Mouse (Mus musculus): Measurements from ENCODE around the gene Enpp3. TPM values are rescaled to one million over a fixed set of nuclear protein-coding genes. Genes with fewer than 3 reads are reported as not detected.
A peak's percentile ranks its signal among the peaks of the same experiment; 100 is the strongest.

Enpp3 gene
- polyA plus RNA-seq, 1 experiment from 2014 or later, result 4.2 TPM

- DNase-seq (no peak), ATAC-seq (ENCODE audit: insufficient read depth) (peak; percentile 38; the same call in 1 of the 2 replicates)
- Histone ChIP-seq H3K27me3 (ENCODE audit: insufficient read depth, low read length) (no peaks in the 10 kb centered on the region), H3K9ac (no peak overlapping the region), H3K9me3 (ENCODE audit: low read depth, low read length) (no peaks in the 10 kb centered on the region), H3K36me3 (ENCODE audit: insufficient read depth) (no peaks in the 10 kb centered on the region), H3K4me1 (ENCODE audit: insufficient read depth) (no peaks in the 10 kb centered on the region), H3K27ac (ENCODE audit: low read depth) (peak overlapping the region; percentile 32; the same call in 1 of the 2 replicates), H3K4me3 (ENCODE audit: low read depth, low read length) (no peak overlapping the region), H3K4me2 (peak overlapping the region; percentile 24)
- TF ChIP-seq CTCF (IDR thresholded peaks at IDR 0.05; ENCODE audit: low read depth), result no peak
- 29% methylated on average over 1 of the region's 1 CpGs for WGBS
Measured at GRCm38 (mm10) chr10:24823265-24823664, 19.4 kb downstream of the Enpp3 start.

DNA sequence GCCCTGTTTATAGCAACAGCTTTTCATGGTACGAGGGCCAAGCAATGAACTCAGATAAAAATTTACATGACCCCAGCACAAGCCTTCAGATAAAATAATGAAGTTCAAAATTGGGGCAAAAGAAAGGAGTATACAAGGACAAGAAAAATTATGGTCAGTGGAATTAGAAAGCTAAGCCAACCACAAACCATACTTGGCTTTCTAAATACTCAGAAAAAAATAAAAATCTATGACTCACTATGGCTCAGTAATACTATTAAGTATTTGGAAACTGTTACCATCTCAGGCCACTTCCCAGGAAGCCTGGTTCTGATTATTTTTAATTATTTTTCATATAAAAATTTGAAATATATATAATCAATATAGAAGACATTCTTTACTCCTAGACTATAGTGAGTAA, 19.8 kb downstream of the Enpp3 start:
- Histone ChIP-seq H3K4me2 (no peak overlapping the region), H3K27ac (ENCODE audit: low read depth) (no peak overlapping the region), H3K9me3 (ENCODE audit: low read depth, low read length) (no peaks in the 10 kb centered on the region), H3K4me3 (ENCODE audit: low read depth, low read length) (no peak overlapping the region), H3K9ac (no peak overlapping the region), H3K4me1 (ENCODE audit: insufficient read depth) (no peaks in the 10 kb centered on the region), H3K27me3 (ENCODE audit: insufficient read depth, low read length) (no peaks in the 10 kb centered on the region), H3K36me3 (ENCODE audit: insufficient read depth) (no peaks in the 10 kb centered on the region)
- TF ChIP-seq CTCF (IDR thresholded peaks at IDR 0.05; ENCODE audit: low read depth), result no peak
- ATAC-seq (ENCODE audit: insufficient read depth) (no peak), DNase-seq (no peak)
- WGBS, result 49% methylated on average over 1 of the region's 1 CpGs

DNA sequence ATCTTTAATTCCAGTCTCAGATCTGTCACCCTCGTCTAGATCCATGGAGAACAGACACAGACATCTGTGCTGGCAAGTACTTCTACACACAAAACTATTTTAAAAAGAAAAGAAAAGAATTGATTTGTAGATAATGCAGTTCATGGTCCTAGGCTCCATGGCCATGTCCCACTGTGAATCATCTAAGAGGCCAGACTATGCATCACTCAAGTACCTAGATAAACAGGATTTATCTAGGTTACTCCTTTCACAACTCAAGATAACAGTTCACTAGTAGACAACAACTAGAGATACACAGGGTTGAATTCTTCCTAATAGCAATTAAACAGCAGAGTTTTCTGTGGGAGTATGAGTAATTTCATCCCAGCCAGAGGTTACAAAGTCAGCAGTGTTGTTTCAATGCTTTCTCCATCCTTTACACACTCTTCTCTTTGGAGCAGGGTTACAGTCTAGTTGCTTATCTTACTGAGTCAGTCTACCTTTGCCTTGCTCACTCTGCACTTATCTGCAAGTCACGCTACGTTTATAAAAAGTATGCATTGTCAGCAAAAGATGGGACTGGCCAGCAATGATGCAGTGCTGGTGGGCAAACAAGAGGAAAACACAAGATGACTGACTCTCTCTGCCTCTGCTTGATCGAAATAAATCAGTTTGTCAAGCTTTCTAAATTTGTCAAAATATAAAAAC, 20.5 kb downstream of the Enpp3 start:
- 55% methylated on average over 4 of the region's 4 CpGs for WGBS

DNA sequence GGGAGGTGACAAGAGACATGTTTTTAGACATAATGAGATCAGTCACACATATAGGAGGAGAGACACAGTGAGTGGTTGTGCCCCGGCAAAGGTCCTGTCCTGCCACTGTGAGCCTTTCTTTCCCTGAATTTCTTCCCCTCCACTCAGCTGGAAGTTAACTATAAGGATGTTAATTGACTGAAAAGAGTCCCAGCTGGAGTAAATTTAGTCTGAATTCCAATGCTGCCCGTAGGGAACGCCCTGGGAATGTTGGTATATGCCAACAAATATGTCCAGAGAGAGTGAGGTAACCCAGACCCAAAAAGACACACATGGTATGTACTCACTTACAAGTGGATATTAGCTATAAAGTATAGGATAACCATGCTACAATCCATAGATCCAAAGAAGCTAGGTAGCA, 23.1 kb downstream of the Enpp3 start:
- Histone ChIP-seq H3K27me3 (ENCODE audit: insufficient read depth, low read length) (no peaks in the 10 kb centered on the region), H3K9me3 (ENCODE audit: low read depth, low read length) (no peaks in the 10 kb centered on the region), H3K4me3 (ENCODE audit: low read depth, low read length) (no peak overlapping the region), H3K4me1 (ENCODE audit: insufficient read depth) (no peaks in the 10 kb centered on the region), H3K36me3 (ENCODE audit: insufficient read depth) (no peaks in the 10 kb centered on the region), H3K9ac (no peak overlapping the region), H3K4me2 (no peak overlapping the region), H3K27ac (ENCODE audit: low read depth) (no peak overlapping the region)
- DNase-seq (no peak), ATAC-seq (ENCODE audit: insufficient read depth) (no peak)
- 77% methylated on average over 3 of the region's 3 CpGs for WGBS
- no peak for TF ChIP-seq CTCF (IDR thresholded peaks at IDR 0.05; ENCODE audit: low read depth)

More for the DNA sequence above, 20.5 kb downstream of the Enpp3 start:
- ATAC-seq (ENCODE audit: insufficient read depth) (no peak), DNase-seq (no peak)
- H3K27ac ChIP-seq (ENCODE audit: low read depth), result no peak overlapping the region; the same call in 1 of the 2 replicates
- H3K36me3 ChIP-seq (ENCODE audit: insufficient read depth), result no peaks in the 10 kb centered on the region
- no peaks in the 10 kb centered on the region for H3K9me3 ChIP-seq (ENCODE audit: low read depth, low read length)
- H3K4me3 ChIP-seq (ENCODE audit: low read depth, low read length), result no peak overlapping the region
- no peaks in the 10 kb centered on the region for H3K27me3 ChIP-seq (ENCODE audit: insufficient read depth, low read length)
- no peak for TF ChIP-seq CTCF (IDR thresholded peaks at IDR 0.05; ENCODE audit: low read depth)
- no peak overlapping the region for H3K9ac ChIP-seq
- no peak overlapping the region for H3K4me2 ChIP-seq
- H3K4me1 ChIP-seq (ENCODE audit: insufficient read depth), result no peaks in the 10 kb centered on the region

DNA sequence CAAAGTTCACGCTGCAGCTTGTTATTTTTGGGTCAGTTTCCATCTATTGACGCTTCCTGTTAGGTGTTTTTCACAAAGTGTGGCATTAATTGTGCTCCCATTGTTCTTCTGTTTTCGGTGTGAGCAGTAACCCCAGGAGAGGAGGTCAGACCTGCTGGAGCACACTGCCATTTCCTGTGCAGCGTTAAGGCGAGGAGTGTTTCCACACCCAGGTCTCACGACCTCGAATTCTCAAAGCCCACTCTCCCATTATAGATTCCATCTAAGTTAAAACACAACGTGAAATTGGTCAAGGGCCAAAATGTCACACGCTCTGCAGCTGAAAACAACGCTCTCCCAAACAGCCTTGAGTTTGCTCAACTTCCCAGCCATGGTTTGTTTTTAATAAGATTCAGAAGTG, 32.0 kb downstream of the Enpp3 start:
- Histone ChIP-seq H3K36me3 (ENCODE audit: insufficient read depth) (no peaks in the 10 kb centered on the region), H3K4me1 (ENCODE audit: insufficient read depth) (no peaks in the 10 kb centered on the region), H3K27ac (ENCODE audit: low read depth) (no peak overlapping the region), H3K4me2 (no peak overlapping the region), H3K9ac (no peak overlapping the region), H3K9me3 (ENCODE audit: low read depth, low read length) (no peaks in the 10 kb centered on the region), H3K27me3 (ENCODE audit: insufficient read depth, low read length) (no peaks in the 10 kb centered on the region), H3K4me3 (ENCODE audit: low read depth, low read length) (no peak overlapping the region)
- ATAC-seq (ENCODE audit: insufficient read depth) (no peak), DNase-seq (peak; percentile 38)
- 43% methylated on average over 10 of the region's 10 CpGs for WGBS
- TF ChIP-seq CTCF (IDR thresholded peaks at IDR 0.05; ENCODE audit: low read depth), result no peak

DNA sequence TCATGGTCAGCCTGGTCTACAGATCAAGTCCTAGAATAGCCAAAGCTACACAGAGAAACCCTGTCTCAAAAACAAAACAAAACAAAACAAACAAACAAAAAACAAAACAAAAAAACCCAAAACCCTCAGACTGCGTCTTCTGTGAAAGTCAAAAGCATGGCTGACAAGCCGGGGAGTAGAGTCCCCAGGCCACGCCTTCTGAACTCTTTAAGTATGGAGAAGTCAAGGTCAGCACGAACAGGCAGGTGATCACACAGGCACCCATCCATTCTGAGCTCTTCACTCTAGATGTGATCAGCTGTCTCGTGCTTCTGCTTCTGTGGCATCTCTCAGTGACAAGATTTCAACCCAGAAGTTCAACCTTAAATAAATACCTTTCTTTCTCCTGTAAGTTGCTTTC, 35.9 kb downstream of the Enpp3 start:
- no peaks in the 10 kb centered on the region for H3K9me3 ChIP-seq (ENCODE audit: low read depth, low read length)
- no peak for DNase-seq

GRCm38 (mm10) chr10:24805876-24806275, 36.7 kb downstream of the Enpp3 start:
- H3K4me2 ChIP-seq, result no peak overlapping the region
- WGBS, result 81% methylated on average over 10 of the region's 10 CpGs
- no peak for ATAC-seq (ENCODE audit: insufficient read depth)
- DNase-seq, result no peak
- no peak overlapping the region for H3K27ac ChIP-seq (ENCODE audit: low read depth)
- H3K4me3 ChIP-seq (ENCODE audit: low read depth, low read length), result no peak overlapping the region
- H3K4me1 ChIP-seq (ENCODE audit: insufficient read depth), result no peaks in the 10 kb centered on the region
- H3K27me3 ChIP-seq (ENCODE audit: insufficient read depth, low read length), result no peaks in the 10 kb centered on the region
- no peaks in the 10 kb centered on the region for H3K9me3 ChIP-seq (ENCODE audit: low read depth, low read length)
- no peak overlapping the region for H3K9ac ChIP-seq
- no peaks in the 10 kb centered on the region for H3K36me3 ChIP-seq (ENCODE audit: insufficient read depth)
- TF ChIP-seq CTCF (IDR thresholded peaks at IDR 0.05; ENCODE audit: low read depth), result no peak

More for the DNA sequence above, 35.9 kb downstream of the Enpp3 start:
- Histone ChIP-seq H3K4me2 (no peak overlapping the region), H3K27ac (ENCODE audit: low read depth) (no peak overlapping the region), H3K36me3 (ENCODE audit: insufficient read depth) (no peaks in the 10 kb centered on the region), H3K27me3 (ENCODE audit: insufficient read depth, low read length) (no peaks in the 10 kb centered on the region), H3K9ac (no peak overlapping the region), H3K4me3 (ENCODE audit: low read depth, low read length) (no peak overlapping the region), H3K4me1 (ENCODE audit: insufficient read depth) (no peaks in the 10 kb centered on the region)
- 86% methylated on average over 5 of the region's 5 CpGs for WGBS
- no peak for TF ChIP-seq CTCF (IDR thresholded peaks at IDR 0.05; ENCODE audit: low read depth)
- no peak for ATAC-seq (ENCODE audit: insufficient read depth)

Measured in lung, embryonic 14.5 days (tissue).